Mouse (Mus musculus) kidney, postnatal 0 days (tissue): ENCODE results near the gene Dock10. TPM values are rescaled to one million over a fixed set of nuclear protein-coding genes. Genes with fewer than 3 reads are reported as not detected.
"Not testable (repeated sequence)": the region's sequence is repeated elsewhere in the genome, so short reads cannot be mapped to it uniquely, and the experiment has no call there.

Experiments
- ATAC-seq: fragments of 200-750 bp; cut with Nextera tagmentation; replicated peaks from 2 replicates; pipeline ENCODE4 v1.8.0; 2017; ENCODE audit warnings: low read depth, moderate number of reproducible peaks, moderate TSS enrichment, moderate library complexity; ENCODE audit not compliant: low FRiP score
- DNase-seq: peaks from one replicate; pipeline ENCODE4 v3.0.0-alpha.2; 2016; ENCODE audit warnings: low spot score
- H3K27ac ChIP-seq: fragments of 300-500 bp; sonication (generic); 2 replicates; pipeline ENCODE4 v1.5.1; 2014; ENCODE audit warnings: mild to moderate bottlenecking
- H3K27me3 ChIP-seq: fragments of 300-500 bp; sonication (generic); 2 replicates; pipeline ENCODE4 v1.6.1; 2014; ENCODE audit warnings: low read length, mixed read lengths; ENCODE audit not compliant: insufficient read depth
- H3K36me3 ChIP-seq: fragments of 300-500 bp; sonication (generic); 2 replicates; pipeline ENCODE4 v1.6.1; 2014; ENCODE audit warnings: low read length, mixed read lengths; ENCODE audit not compliant: insufficient read depth
- H3K4me1 ChIP-seq: fragments of 300-500 bp; sonication (generic); replicated peaks from 2 replicates; pipeline ENCODE4 v1.6.1; 2014; ENCODE audit warnings: antibody characterized with exemption, low read length, mixed read lengths; ENCODE audit not compliant: insufficient read depth
- H3K4me2 ChIP-seq: fragments of 300-500 bp; sonication (generic); 2 replicates; pipeline ENCODE4 v1.6.1; 2014; ENCODE audit warnings: mild to moderate bottlenecking, low read length, moderate library complexity, mixed read lengths
- H3K4me3 ChIP-seq: fragments of 300-500 bp; sonication (generic); replicated peaks from 2 replicates; pipeline ENCODE4 v1.5.1; 2014; ENCODE audit warnings: low read depth, low read length
- H3K9ac ChIP-seq: fragments of 300-500 bp; sonication (generic); 2 replicates; pipeline ENCODE4 v1.6.1; 2014; ENCODE audit warnings: low read depth, low read length
- H3K9me3 ChIP-seq: fragments of 300-500 bp; sonication (generic); replicated peaks from 2 replicates; pipeline ENCODE4 v1.6.1; 2016; ENCODE audit warnings: low read length, inconsistent platforms, mixed read lengths
- CTCF ChIP-seq: IDR thresholded peaks from 2 replicates; pipeline ENCODE4 v1.5.1; 2016; ENCODE audit warnings: antibody characterized with exemption, low read depth, mild to moderate bottlenecking, moderate library complexity
- WGBS: fragments of 180-500 bp; shearing (Covaris S2); extraction: QIAGEN DNeasy Blood & Tissue Kit; methylation state at CpG from one replicate; pipeline ENCODE4 v1.1.7; 2014; 5-methylcytosine and 5-hydroxymethylcytosine counted together
- polyA plus RNA-seq: library from polyadenylated mRNA; unstranded; fragments of >200 nt; fragmentation: Nextera tagmentation; extraction: Ambion mirVana; gene quantifications from 2 replicates; pipeline ENCODE4 v1.2.1, GENCODE M21; 2015

Gene Dock10
- polyA plus RNA-seq, 1 experiment from 2014 or later = 2.6 TPM

DNA sequence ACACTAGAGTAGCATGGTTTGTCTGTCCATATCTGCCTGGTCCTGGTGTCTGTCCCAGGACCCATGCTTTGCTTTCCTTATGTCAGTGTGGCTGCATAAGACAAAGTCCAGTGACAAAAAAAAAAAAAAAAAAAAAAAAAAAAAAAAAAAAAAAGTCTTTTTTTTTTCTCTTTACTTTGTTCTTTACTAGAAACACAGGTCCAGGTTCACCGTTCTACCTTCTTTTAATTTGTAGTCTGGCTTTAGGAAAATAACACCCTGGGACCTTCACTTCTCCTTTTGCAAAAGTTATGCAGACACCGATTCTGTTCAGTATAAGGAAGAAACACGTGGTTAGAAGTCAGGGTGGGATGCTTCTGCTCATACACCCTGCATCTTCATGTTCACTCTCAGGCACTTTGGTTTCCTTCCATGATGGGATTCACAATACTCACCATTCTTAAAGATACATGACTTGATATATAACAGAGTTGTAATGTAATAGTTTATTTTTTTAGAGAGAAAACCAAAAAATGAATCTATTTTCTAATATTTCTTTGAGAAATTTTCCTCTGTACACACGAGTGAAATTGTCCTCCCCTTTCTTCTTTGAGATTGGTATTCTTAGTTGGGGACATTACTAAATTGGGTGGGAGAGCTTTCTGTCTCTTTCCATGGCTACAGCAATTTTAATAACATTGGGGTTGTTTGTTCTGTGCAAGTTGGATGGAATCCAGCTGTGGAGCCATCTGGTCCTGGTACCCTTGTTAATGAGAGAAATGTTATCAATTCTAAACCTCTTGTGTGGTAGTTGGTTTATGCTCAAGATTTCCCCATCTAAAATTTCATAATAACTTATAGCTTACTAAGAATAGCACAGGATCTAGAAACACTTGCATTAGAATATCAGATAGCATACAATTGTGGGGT, 5.0 kb upstream of the Dock10 start:
- no peaks in the 10 kb centered on the region for H3K36me3 ChIP-seq
- ATAC-seq (no peak), DNase-seq (no peak)
- H3K27me3 ChIP-seq = no peaks in the 10 kb centered on the region
- no peak overlapping the region for H3K27ac ChIP-seq
- H3K9ac ChIP-seq = no peak overlapping the region
- H3K9me3 ChIP-seq = no peaks in the 10 kb centered on the region
- H3K4me1 ChIP-seq = no peaks in the 10 kb centered on the region
- no peak for TF ChIP-seq CTCF
- no peak overlapping the region for H3K4me2 ChIP-seq
- no peak overlapping the region for H3K4me3 ChIP-seq
- WGBS = 68% methylated on average over 4 of the region's 4 CpGs

DNA sequence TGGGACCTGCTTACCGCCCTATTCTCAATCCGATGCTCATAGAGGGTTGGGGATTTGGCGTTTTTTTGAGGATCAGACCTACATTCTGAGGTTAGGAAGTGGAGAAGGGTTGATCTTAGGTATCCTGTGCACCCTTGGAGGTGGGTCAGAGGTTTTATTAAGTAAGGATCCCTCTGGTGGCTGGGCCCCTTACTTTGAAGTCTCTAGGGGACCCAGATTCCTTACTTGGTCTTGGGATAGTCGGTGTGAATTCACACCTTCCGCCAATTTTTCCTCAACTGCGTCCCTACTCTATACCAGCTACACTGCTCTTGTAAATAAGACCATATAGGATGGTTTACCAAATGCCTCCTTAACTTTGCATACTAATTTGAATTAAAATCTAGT, 464 bp upstream of the Dock10 start:
- peaks cover 10% of the 10 kb centered on the region; the same call in 1 of the 2 replicates for H3K4me1 ChIP-seq
- no peak for DNase-seq
- H3K27me3 ChIP-seq = no peaks in the 10 kb centered on the region
- H3K4me3 ChIP-seq = peak overlapping the region; percentile 58
- no peaks in the 10 kb centered on the region for H3K36me3 ChIP-seq
- TF ChIP-seq CTCF = no peak
- WGBS = 8% methylated on average over 6 of the region's 6 CpGs
- no peaks in the 10 kb centered on the region for H3K9me3 ChIP-seq
- no peak overlapping the region for H3K27ac ChIP-seq
- peak overlapping the region; percentile 49; the same call in 1 of the 2 replicates for H3K9ac ChIP-seq
- H3K4me2 ChIP-seq = peak overlapping the region; percentile 93
- no peak for ATAC-seq

DNA sequence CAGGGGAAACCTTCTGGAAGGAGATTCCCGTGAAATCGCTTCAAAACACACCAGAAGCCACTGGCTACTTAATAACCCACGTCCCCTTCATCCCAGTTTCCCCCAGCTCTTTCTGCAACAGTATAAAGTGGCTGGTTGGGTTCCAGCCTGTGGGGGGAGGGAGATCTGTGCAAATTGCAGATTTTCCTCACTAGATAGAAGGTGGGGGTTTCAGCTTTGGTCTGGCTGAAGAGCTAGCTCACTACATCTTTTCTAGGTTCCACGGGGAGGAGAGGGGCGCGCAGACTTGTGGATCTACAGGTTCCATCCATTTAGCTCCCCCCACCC, 714 bp downstream of the Dock10 start:
- peaks cover 10% of the 10 kb centered on the region; the same call in 1 of the 2 replicates for H3K4me1 ChIP-seq
- no peaks in the 10 kb centered on the region for H3K36me3 ChIP-seq
- no peak for ATAC-seq
- no peaks in the 10 kb centered on the region for H3K9me3 ChIP-seq
- no peak for TF ChIP-seq CTCF
- 1% methylated on average over 4 of the region's 6 CpGs for WGBS
- H3K27me3 ChIP-seq = no peaks in the 10 kb centered on the region
- peak overlapping the region; percentile 58 for H3K4me3 ChIP-seq
- no peak for DNase-seq
- H3K4me2 ChIP-seq = peak overlapping the region; percentile 93
- no peak overlapping the region for H3K9ac ChIP-seq
- no peak overlapping the region for H3K27ac ChIP-seq

DNA sequence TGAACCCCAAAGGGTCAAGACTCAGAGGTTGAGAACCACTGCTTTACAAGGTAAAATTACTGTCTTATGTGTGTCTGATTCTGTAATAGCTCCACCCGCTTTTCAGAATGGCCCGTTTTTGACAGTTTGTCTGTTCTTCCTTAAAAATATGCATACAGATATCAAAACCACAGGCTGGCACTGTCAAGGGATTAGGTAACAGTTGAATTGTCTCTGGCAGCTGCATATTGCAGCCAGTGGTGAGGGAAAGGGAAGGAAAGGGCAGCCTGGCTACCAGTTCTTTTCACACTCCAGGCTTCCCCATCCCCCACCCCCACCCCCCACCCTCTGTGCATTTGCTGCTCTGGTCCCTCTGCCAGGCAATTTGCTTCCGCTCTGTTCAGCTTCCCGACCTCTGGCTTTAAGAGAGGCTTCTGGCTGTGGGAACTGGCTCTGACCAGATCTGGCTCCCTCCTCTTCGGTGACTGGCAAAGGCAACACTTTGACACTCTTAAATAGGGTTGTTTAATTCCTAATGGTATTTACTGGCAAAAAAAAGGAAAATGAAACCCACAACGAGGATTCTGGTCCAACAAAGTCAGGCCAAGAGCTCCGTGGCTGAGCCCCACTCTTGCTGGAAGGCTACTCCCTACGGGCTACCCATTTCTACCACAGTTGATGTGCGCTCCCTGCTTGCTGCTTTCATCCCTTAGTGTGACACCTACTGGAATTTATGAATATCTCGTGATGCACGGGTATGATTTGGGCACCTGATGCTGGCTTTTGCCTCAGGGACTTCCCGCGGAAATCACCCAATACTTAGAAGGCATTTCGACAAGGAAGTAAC, 1.3 kb downstream of the Dock10 start:
- no peaks in the 10 kb centered on the region for H3K27me3 ChIP-seq
- H3K4me1 ChIP-seq = peaks cover 10% of the 10 kb centered on the region; the same call in 1 of the 2 replicates
- peak overlapping the region; percentile 58 for H3K4me3 ChIP-seq
- peak overlapping the region; percentile 93 for H3K4me2 ChIP-seq
- H3K9ac ChIP-seq = no peak overlapping the region
- no peaks in the 10 kb centered on the region for H3K9me3 ChIP-seq
- H3K36me3 ChIP-seq = no peaks in the 10 kb centered on the region
- no peak for TF ChIP-seq CTCF
- WGBS = 9% methylated on average over 14 of the region's 14 CpGs
- DNase-seq = peak; percentile 23
- peak; percentile 45; the same call in 1 of the 2 replicates for ATAC-seq
- no peak overlapping the region for H3K27ac ChIP-seq

DNA sequence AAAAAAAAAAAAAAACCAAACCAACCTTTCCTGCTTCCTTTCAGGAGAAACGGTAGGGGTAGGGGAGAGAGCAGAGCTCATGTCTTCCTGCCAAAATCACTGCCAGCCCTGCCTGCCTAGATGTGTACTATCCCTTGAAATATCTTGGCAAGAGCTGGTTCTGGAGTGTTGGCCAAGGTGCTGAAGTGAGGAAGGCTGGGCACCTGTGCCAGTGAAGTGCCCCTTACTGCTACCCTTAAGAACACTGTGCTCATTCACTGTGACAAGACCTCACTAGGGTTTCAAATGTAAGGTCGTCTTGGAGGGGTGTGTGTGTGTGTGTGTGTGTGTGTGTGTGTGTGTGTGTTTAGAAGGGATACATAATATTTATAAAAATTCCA, 2.3 kb downstream of the Dock10 start:
- WGBS = 21% methylated on average over 2 of the region's 2 CpGs
- no peak for ATAC-seq
- Histone ChIP-seq H3K36me3 (no peaks in the 10 kb centered on the region), H3K4me3 (no peak overlapping the region), H3K4me1 (peaks cover 10% of the 10 kb centered on the region; the same call in 1 of the 2 replicates), H3K9me3 (no peaks in the 10 kb centered on the region), H3K9ac (no peak overlapping the region), H3K27me3 (no peaks in the 10 kb centered on the region), H3K27ac (no peak overlapping the region), H3K4me2 (no peak overlapping the region)
- no peak for DNase-seq
- no peak for TF ChIP-seq CTCF

DNA sequence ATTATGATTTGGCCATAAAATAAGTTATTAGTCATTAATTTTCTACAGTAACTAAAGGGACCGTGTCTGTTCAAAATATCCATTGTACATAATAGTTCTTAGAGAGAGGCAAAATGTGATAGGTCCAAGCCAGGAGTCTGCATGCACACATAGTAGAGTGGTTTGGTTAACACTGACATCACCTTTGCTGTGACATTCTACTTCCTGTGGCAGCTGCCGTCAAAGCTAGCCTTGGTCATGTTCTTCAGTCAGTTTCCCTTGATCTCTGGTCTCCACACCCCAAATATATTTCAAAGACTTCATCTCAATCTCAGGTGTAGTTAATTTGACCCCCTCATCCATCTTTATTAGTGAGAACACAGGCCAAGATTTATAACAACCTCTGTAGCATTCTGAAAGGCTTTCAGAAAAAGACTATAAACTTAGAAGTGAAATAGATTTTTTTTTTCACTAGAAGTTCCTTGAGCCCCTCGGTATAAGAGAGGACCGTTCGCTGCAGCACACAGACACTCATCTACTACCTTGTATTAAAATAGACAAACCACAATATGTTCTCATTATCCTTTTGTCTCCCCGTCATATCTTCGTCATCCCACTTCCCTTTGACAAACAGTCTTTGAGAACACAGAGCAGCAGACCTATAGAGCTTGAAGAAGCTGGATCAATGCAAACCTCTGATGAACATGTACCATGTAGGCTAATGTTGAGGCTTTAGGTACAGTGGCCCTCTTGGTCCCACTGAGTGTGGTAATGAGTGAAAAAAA, 2.8 kb downstream of the Dock10 start:
- ATAC-seq (no peak), DNase-seq (no peak)
- no peak overlapping the region for H3K27ac ChIP-seq
- no peak for TF ChIP-seq CTCF
- H3K4me1 ChIP-seq = peaks cover 10% of the 10 kb centered on the region; the same call in 1 of the 2 replicates
- no peaks in the 10 kb centered on the region for H3K9me3 ChIP-seq
- H3K27me3 ChIP-seq = no peaks in the 10 kb centered on the region
- WGBS = 77% methylated on average over 7 of the region's 7 CpGs
- no peak overlapping the region for H3K4me2 ChIP-seq
- no peak overlapping the region for H3K9ac ChIP-seq
- H3K36me3 ChIP-seq = no peaks in the 10 kb centered on the region
- H3K4me3 ChIP-seq = no peak overlapping the region

DNA sequence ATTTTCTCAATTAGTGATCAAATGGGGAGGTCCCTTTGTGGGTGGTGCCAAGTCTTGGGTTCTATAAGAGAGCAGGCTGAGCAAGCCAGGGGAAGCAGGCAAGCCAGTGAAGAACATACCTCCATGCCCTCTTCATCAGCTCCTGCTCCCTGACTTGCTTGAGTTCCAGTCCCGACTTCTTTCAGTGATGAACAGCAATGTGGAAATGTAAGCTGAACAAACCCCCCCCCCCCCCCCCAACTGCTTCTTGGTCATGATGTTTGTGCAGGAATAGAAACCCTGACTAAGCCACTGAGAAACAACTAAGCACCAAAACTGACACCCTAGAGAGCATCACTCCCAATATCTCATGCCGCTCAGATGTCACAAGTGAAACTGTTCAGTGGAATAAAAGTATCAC, 9.2 kb downstream of the Dock10 start:
- WGBS = 70% methylated on average over 2 of the region's 2 CpGs
- H3K4me3 ChIP-seq, H3K9ac ChIP-seq, H3K4me1 ChIP-seq, H3K36me3 ChIP-seq, H3K4me2 ChIP-seq, H3K27me3 ChIP-seq, ATAC-seq, H3K9me3 ChIP-seq, H3K27ac ChIP-seq, DNase-seq: not testable (repeated sequence)
